Mouse (Mus musculus) heart, postnatal 4 days (tissue): ENCODE measurements around the gene Chst4. TPM values are rescaled to one million over a fixed set of nuclear protein-coding genes. Genes with fewer than 3 reads are reported as not detected.

Source experiments
- DNase-seq: peaks from one replicate; pipeline ENCODE4 v3.0.0; 2021
- total RNA-seq, 2 experiments: library from RNA; stranded (reverse); gene quantifications; 2 replicates each; pipeline ENCODE4 v1.2.3; 2021

Chst4 gene
- total RNA-seq, 2 experiments from 2014 or later = 2.1 to 4.0 TPM

DNA sequence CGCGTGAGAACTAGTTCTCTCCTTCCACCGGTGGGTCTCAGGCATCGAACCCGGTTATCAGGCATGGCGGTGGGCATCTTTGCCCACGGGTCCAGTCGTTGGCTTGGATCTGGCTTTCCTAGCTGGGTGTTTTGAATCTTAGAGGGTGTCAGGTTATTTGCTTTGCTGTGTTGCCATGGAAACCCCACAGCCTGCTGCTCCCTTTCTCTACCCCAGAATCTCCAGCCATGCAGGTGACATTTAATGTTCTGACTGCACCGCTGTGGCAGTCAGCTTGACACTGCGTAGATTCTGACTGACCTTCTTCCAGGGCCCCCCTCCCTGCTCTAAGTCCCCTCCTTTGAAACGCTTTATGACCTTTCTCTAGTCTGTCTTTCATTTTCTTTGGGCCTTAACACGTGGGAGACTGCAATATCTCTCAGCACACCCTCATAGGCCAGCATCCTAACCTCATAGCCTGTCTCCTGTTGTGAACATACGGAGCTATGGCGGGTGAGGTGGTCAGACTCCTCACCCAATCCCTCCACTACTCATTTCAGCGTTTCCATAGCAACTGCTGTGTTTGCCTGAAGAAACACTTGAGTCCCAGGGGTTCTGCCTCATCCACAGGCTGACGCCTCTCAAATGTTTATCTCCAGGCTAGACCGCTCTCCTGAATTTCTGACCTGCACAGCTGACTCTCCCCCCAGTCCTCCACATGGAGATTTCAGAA is 33.1 kb downstream of the Chst4 start:
- no peak for DNase-seq

DNA sequence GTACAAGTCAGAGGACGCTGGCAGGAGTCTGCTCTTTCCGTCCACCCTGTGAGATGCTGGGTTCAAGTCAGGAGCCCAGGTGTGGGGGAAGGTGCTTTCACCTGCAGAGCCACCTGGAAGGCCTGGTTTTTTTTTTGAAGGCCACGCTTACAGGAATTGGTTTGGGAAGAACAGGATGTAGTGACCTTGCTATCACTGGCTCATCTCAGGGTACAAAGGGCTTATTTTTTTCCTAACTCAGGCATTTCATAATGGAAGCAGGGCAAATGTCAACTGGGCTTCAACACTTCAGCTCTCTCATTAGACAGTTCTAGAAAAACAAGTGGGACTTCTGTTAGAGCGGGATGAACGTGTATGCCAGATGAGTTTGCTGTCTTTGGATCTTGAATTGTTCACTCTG is 35.2 kb downstream of the Chst4 start:
- DNase-seq = no peak

DNA sequence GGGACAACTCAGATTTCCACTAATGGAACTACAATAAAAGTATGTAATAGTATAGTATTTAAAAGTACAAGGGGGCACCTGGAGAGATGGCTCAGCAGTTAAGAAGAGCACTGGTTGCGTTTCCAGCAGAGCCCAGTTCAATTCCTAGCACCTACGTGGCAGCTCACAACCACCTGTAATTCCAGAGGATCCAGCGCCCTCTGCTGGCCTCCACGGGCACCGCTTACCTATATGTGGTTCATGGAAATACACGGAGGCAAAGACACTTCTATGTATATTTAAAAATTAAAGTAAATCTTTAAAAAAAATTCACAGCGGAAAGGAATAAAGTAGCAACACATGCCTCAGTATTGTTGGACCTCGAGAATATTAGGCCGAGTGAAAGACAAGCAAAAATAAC is 36.6 kb downstream of the Chst4 start:
- DNase-seq = no peak

GRCm38 (mm10) chr8:109999974-110000373 is 39.6 kb downstream of the Chst4 start:
- no peak for DNase-seq

DNA sequence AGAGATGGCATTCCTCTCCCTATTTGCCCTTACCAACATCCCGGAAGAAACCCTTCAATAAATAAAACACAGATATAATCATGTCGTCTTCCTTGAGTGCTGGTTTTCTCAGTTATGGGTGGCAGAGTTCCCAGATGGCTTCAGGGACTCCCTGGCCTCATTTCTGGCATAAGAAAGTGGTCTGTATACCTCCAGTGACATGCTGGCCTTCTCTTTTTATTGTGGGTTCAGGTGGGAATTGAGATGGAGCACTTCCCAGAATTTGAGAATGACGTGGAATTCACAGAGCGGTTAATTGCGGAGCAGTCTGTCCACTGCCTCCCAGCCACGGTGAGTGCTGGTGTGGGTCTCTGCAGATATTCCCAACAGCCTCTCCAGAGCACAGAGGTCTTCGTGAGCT is 41.5 kb downstream of the Chst4 start:
- DNase-seq = no peak

- no peak for DNase-seq
Observed at GRCm38 (mm10) chr8:109997381-109997780, 42.2 kb downstream of the Chst4 start.

DNA sequence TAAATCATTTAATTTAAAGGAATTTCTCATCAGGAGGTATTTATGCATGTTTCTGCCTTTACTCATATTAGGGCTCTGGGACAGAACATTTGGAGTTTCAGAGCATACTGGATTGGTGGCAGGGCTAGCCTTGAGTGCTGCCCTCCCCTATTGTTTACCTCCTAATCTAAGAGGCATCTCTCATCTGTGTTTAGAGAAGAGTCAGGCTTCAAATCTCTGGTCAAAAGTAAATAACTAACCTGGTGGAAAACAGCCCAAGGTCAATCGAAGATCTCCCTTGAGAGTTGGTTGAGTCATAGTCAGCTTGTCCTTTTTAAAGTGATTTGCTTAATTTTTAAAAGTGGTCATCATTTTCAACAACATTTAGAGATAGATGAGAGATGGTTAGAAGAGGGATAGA is 46.6 kb downstream of the Chst4 start:
- no peak for DNase-seq

DNA sequence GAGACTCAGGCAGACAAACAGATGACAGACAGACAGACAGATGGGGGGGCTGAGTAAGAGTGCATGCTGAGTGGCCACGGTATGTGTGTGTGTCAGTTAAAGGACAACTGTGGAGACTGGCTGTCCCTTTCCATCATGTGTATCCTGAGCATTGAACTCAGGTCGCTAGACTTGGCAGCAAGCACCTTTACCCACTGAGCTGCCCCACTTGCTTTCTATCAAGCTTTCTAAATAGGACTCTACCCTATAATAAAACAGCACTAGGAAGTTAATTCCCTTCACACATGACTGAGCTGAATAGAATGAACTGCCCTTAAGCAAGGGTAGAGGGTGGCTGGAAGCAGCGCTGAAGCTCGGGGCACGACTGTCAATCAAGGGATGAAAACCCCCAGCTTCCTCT is 47.4 kb downstream of the Chst4 start:
- no peak for DNase-seq

DNA sequence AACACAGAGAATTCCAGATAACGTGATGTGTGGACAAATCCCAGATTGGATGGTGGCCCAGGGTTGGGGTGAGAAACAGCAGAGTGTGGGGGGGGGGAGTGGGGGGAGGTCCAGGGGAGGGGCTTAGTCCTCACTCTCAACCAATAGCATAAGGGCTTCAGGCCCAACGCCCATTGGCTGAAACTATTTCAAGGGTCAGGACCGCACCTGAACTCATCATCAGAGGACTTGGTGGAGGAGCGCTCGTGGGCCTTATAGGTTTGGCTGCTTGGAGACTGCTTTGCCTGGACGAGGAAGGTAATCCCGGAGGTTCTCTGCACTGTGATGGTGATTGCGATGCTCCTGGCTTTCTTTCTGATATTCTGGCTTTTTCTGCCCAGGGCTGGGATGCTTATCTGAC is 49.3 kb downstream of the Chst4 start, which contains the start of gene Tat:
Gene Tat (plus strand): TSS at position 214 of the 400 bp plus-strand sequence.
- no peak for DNase-seq

- no peak for DNase-seq
Observed at GRCm38 (mm10) chr8:109989151-109989550, 50.4 kb downstream of the Chst4 start.

DNA sequence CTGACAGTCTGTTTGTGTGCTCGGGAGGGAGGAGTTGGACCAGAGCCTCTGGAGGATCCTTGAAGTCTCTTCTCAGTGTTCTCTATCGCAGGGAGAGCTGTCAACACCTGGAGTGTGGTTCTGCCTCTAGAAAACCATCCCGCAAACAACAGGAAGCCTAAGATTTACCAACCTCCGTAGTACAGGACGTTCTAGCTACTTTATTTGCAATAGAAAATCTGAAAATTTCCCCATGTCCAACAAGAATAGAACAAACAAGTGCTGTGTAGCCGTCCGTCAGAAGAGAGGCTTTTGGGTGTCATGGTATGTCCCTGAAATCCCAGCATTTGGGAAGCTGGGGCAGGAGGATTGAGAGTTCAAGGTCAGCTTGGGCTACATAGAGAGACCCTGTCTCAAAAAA is 51.8 kb downstream of the Chst4 start:
- no peak for DNase-seq

DNA sequence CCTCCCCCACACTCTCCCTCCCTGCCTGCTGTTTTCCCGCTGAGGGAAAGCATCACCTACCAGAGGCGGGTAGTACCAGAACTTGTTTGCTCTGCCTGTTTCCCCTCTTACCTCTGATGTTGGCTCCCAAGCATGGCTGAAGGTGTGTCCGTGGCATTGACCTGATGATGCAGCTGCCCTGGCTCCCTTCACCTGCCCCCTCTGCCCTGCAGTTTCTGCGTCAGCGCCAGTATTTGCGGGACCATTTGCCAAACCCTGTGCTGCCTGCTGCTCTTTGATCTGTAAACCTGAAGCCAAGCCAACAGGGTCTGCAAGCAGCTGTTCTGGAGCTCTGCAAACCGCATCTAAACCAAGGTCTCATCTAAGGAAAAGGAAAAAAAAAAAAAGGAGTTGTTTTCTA is 53.2 kb downstream of the Chst4 start:
- no peak for DNase-seq

DNA sequence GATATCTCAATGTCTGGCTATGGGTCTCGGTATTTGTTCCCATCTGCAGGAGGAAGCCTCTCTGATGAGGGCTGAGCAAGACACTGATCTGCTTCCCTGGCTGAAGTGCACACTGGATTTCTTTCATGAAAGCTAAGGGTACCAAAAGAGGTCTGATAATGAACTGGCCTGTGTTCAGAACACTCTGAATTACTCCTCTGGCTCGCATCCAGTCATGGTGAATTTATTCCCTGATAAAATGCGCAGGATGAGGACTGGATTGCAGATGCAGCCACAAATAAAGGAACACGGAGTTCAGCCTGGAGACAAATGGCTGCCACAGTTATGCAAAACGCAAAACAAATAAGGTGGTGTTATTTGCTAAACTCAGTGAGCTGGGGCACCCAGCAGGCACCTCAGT is 55.6 kb downstream of the Chst4 start:
- DNase-seq = no peak

DNA sequence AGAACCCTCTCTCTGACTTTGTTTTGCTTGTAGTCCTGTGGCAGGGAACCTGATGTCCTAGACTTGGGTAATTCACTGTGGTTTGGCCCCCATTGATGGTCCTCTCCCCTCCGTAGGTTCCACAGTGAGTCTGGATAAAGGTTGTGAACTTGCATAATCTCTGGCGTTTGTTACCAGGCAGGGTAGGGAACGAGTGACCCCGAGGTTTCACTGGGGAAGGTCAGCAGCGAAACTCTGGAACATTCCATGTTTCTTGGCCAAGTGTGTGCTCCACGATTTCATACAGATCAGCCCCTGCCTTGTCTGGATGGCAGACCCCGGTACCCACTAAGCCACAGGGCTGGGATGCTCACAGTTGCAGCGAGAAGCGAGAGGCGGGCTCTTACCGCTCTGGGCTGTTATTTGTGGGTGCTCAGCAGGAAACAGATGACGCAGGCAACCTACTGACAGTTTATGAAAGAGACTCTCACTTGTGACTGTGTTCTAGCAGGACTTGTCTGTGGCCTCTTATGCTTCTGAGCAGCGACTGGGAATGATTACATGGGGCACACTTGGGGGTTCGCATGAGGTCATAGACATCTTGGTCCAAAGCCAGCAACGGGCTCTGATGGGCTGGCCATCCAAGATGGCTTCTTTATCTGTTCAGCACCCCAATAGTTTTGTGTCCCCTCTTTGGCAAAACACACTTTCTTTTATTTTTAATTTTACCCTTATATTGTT is 57.0 kb downstream of the Chst4 start:
- no peak for DNase-seq

DNA sequence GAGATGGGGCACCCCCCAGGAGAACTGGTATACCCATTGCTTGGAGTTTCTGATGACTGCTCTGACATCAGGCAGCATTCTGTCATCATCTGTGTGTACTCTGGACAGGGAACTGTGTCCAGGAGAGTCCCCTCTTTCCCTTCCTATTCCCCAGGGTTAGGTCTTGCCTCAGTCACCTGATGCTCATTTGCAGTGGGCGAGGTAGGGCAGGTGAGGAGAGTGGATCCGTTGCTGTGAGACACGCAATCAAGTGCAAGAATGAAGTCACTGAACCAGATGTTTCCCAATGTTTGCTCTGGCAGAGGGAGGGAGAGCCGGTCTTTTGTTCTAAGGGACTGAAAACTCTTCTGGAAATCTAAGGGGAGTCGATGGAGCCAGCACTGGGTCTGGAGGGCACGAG is 60.2 kb downstream of the Chst4 start:
- no peak for DNase-seq

Other genes with a start within 250 kb of the Chst4 start
- gene Phlpp2, start 171.2 kb downstream of the Chst4 start, total RNA-seq = 1 to 10 TPM; 6.0 to 6.5 TPM
- gene Marveld3, start 77.5 kb downstream of the Chst4 start, total RNA-seq = under 1 TPM; 0.36 to 0.63 TPM
- gene Tat, start 49.3 kb downstream of the Chst4 start, total RNA-seq = under 1 TPM in 1 of 2 experiments, not detected in 1; 0.14 TPM
- 1 to 10 TPM; 6.2 to 6.3 TPM for gene Zfp612, start 40.0 kb upstream of the Chst4 start, total RNA-seq
- gene Gm21964, start 61.5 kb upstream of the Chst4 start, total RNA-seq = not detected
- gene Gm17720, start 63.0 kb upstream of the Chst4 start, total RNA-seq = not detected
- under 1 TPM; 0.31 to 0.65 TPM for gene Calb2, start 128.5 kb upstream of the Chst4 start, total RNA-seq
- gene Cmtr2, start 175.9 kb upstream of the Chst4 start, total RNA-seq = 1 to 10 TPM; 3.9 to 4.5 TPM
- gene Hydin, start 227.2 kb upstream of the Chst4 start, total RNA-seq = under 1 TPM; 0.14 to 0.16 TPM